Mouse (Mus musculus) C2C12 (cell line): ENCODE measurements around the gene Ccdc126.

ENCODE experiments used
- CEBPB ChIP-seq: IDR thresholded peaks from one replicate; pipeline ENCODE4 v1.6.1; 2011; ENCODE audit warnings: low read depth, mild to moderate bottlenecking, control low read depth, moderate library complexity
- CTCF ChIP-seq: IDR thresholded peaks from one replicate; pipeline ENCODE4 v1.5.1; 2011; ENCODE audit not compliant: control insufficient read depth, insufficient read depth, insufficient read length
- MAX ChIP-seq: IDR thresholded peaks from one replicate; pipeline ENCODE4 v1.6.1; 2011; ENCODE audit warnings: mild to moderate bottlenecking, control low read depth
- MYOD1 ChIP-seq: IDR thresholded peaks from one replicate; pipeline ENCODE4 v1.6.1; 2011; ENCODE audit warnings: low read depth; ENCODE audit not compliant: control insufficient read depth, insufficient read length
- MYOG ChIP-seq: IDR thresholded peaks from one replicate; pipeline ENCODE4 v1.6.1; 2011; ENCODE audit not compliant: control insufficient read depth, insufficient read length; ENCODE audit errors: extremely low read depth
- USF1 ChIP-seq: IDR thresholded peaks from one replicate; pipeline ENCODE4 v1.6.1; 2011; ENCODE audit warnings: low read depth, mild to moderate bottlenecking, control low read depth, moderate library complexity

- TF ChIP-seq CTCF (no peak), MAX (no peak), USF1 (no peak), MYOD1 (no peak), CEBPB (no peak), MYOG (no peak)
Measured at GRCm38 (mm10) chr6:49355171-49355570, 36.1 kb downstream of the Ccdc126 start.
